Mouse (Mus musculus) heart, postnatal 0 days (tissue): ENCODE data around the gene Extl1. TPM values are rescaled to one million over a fixed set of nuclear protein-coding genes. Genes with fewer than 3 reads are reported as not detected.
A peak's percentile ranks its signal among the peaks of the same experiment; 100 is the strongest.

Experiments used
- ATAC-seq: fragments of 200-750 bp; cut with Nextera tagmentation; 2 replicates; pipeline ENCODE4 v1.8.0; 2017; ENCODE audit warnings: low read depth, moderate number of reproducible peaks, moderate library complexity; ENCODE audit not compliant: insufficient read depth
- DNase-seq: peaks from one replicate; pipeline ENCODE4 v3.0.0-alpha.2; 2016; ENCODE audit warnings: low spot score
- H3K27ac ChIP-seq: fragments of 300-500 bp; sonication (generic); 2 replicates; pipeline ENCODE4 v1.5.1; 2014; ENCODE audit warnings: low read depth, mild to moderate bottlenecking
- H3K27me3 ChIP-seq: fragments of 300-500 bp; sonication (generic); 2 replicates; pipeline ENCODE4 v1.6.1; 2014; ENCODE audit warnings: low read length, mixed read lengths; ENCODE audit not compliant: control insufficient read depth, insufficient read depth
- H3K36me3 ChIP-seq: fragments of 300-500 bp; sonication (generic); replicated peaks from 2 replicates; pipeline ENCODE4 v1.6.1; 2014; ENCODE audit warnings: low read length, mixed read lengths; ENCODE audit not compliant: control insufficient read depth, insufficient read depth
- H3K4me1 ChIP-seq: fragments of 300-500 bp; sonication (generic); 2 replicates; pipeline ENCODE4 v1.6.1; 2014; ENCODE audit warnings: antibody characterized with exemption; ENCODE audit not compliant: control insufficient read depth, insufficient read depth
- H3K4me2 ChIP-seq: fragments of 300-500 bp; sonication (generic); 2 replicates; pipeline ENCODE4 v1.6.1; 2014; ENCODE audit warnings: low read depth, mild to moderate bottlenecking, low read length, moderate library complexity
- H3K4me3 ChIP-seq: fragments of 300-500 bp; sonication (generic); 2 replicates; pipeline ENCODE4 v1.5.1; 2014; ENCODE audit warnings: low read depth, low read length
- H3K9ac ChIP-seq: fragments of 300-500 bp; sonication (generic); replicated peaks from 2 replicates; pipeline ENCODE4 v1.6.1; 2014; ENCODE audit warnings: low read depth, low read length, mixed read lengths
- H3K9me3 ChIP-seq: fragments of 300-500 bp; sonication (generic); replicated peaks from 2 replicates; pipeline ENCODE4 v1.6.1; 2016; ENCODE audit warnings: low read length; ENCODE audit not compliant: control insufficient read depth
- CTCF ChIP-seq: IDR thresholded peaks from 2 replicates; pipeline ENCODE4 v1.5.1; 2016; ENCODE audit warnings: antibody characterized with exemption, control low read depth, low read depth
- EP300 ChIP-seq: IDR thresholded peaks from 2 replicates; pipeline ENCODE4 v1.6.1; 2016; ENCODE audit warnings: antibody characterized with exemption, low read depth
- WGBS: fragments of 180-500 bp; shearing (Covaris S2); extraction: QIAGEN DNeasy Blood & Tissue Kit; methylation state at CpG from one replicate; pipeline ENCODE4 v1.1.7; 2014; 5-methylcytosine and 5-hydroxymethylcytosine counted together
- polyA plus RNA-seq: library from polyadenylated mRNA; unstranded; fragments of >200 nt; fragmentation: Nextera tagmentation; extraction: Ambion mirVana; gene quantifications from 2 replicates; pipeline ENCODE4 v1.2.1, GENCODE M21; 2015
- total RNA-seq: library from RNA; depleted of rRNA; stranded (reverse); fragments of >200 nt; gene quantifications from 2 replicates; pipeline ENCODE4 v1.2.3, GENCODE M21; 2014; ENCODE audit warnings: low replicate concordance

Extl1 gene
- total and polyA plus RNA-seq, 2 experiments from 2014 or later, result 3.1 to 3.4 TPM

DNA sequence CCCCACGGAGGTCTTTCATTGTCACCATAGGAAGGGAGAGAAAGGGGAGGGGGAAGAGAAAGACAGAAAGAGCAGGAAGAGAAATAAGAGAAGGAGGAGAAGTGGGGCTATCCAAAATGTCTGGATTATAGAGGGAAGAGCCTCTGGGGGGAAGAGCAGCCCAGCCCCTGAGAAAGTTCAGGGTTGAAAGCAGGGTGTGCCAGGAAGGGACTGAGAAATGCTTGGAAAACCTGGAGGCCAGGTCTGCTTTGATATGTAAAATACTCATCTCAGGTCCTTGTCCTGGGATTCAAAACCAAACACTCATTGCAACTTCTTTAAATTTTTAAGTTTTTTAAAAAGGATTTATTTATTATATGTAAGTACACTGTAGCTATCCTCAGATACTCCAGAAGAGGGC is 8.0 kb upstream of the Extl1 start:
- no peaks in the 10 kb centered on the region for H3K4me1 ChIP-seq
- no peak for ATAC-seq
- no peak overlapping the region for H3K27ac ChIP-seq
- no peaks in the 10 kb centered on the region for H3K27me3 ChIP-seq
- H3K9me3 ChIP-seq, result peaks cover 5% of the 10 kb centered on the region; the same call in 1 of the 2 replicates
- H3K4me2 ChIP-seq, result no peak overlapping the region
- no peak for DNase-seq
- 91% methylated on average over 1 of the region's 1 CpGs for WGBS
- H3K4me3 ChIP-seq, result no peak overlapping the region
- H3K9ac ChIP-seq, result no peak overlapping the region
- TF ChIP-seq CTCF (no peak), EP300 (no peak)
- no peaks in the 10 kb centered on the region for H3K36me3 ChIP-seq

DNA sequence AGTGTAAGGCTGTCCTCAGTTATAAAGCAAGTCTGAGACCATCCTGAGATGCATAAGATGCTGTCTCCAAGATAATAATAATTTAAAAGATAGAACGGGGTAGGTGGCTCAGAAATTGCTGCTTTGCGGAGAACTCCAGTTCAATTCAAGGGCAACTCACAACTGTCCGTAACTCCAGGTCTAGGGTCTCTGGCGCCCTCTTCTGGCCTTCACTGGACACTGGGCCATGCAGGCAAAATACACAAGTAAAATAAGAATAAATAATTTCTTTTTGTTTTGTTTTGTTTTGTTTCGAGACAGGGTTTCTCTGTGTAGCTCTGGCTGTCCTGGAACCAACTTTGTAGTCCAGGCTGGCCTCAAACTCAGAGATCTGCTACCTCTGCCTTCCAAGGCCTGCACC is 4.7 kb upstream of the Extl1 start:
- H3K9ac ChIP-seq, result no peak overlapping the region
- no peaks in the 10 kb centered on the region for H3K27me3 ChIP-seq
- H3K36me3 ChIP-seq, result no peaks in the 10 kb centered on the region
- H3K9me3 ChIP-seq, result peaks cover 5% of the 10 kb centered on the region; the same call in 1 of the 2 replicates
- H3K4me3 ChIP-seq, result no peak overlapping the region
- TF ChIP-seq EP300, result no peak
- TF ChIP-seq CTCF, result peak; percentile 80
- H3K27ac ChIP-seq, result no peak overlapping the region
- peak; percentile 53 for DNase-seq
- H3K4me1 ChIP-seq, result no peaks in the 10 kb centered on the region
- no peak; the same call in 1 of the 2 replicates for ATAC-seq
- no peak overlapping the region for H3K4me2 ChIP-seq
- 12% methylated on average over 5 of the region's 5 CpGs for WGBS

DNA sequence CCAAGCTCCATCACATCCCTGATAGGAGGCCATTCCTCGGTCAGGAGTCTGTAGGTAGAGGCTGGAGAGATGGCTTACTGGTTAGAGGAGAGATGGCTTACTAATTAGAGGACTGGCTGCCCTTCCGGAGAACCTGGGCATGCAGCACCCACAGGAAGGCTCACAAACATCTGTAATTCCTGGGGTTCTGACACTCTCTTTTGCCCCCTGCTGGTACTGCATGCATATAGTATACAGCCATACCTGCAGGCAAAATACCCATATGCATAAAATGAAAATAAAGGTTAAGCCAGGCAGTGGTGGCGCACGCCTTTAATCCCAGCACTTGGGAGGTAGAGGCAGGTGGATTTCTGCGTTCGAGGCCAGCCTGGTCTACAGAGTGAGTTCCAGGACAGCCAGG is 3.6 kb upstream of the Extl1 start:
- Histone ChIP-seq H3K27ac (no peak overlapping the region), H3K36me3 (no peaks in the 10 kb centered on the region), H3K4me2 (no peak overlapping the region), H3K4me3 (no peak overlapping the region), H3K9ac (no peak overlapping the region), H3K27me3 (no peaks in the 10 kb centered on the region), H3K4me1 (no peaks in the 10 kb centered on the region), H3K9me3 (peaks cover 5% of the 10 kb centered on the region; the same call in 1 of the 2 replicates)
- peak; percentile 52 for TF ChIP-seq CTCF
- no peak for TF ChIP-seq EP300
- ATAC-seq, result no peak
- 69% methylated on average over 6 of the region's 6 CpGs for WGBS
- no peak for DNase-seq

DNA sequence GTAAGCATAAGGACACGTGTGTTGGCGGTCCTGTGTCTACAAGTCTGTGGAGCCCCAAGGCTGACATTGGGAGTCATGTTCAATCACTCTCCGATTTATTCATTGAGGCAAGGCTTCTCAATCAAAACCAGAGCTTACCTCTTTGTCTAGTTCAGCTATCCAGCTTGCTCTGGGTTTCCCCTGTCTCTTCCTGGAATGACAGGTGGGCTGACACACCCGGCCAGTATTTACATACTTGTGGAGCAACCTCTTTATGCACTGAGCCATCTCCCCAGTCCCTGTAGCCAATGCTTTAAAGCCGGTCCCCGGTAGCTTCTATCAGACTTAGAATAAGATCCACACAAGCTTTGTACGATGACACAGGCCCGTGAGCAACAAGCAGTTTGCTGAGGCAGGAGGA is 4.1 kb downstream of the Extl1 start:
- ATAC-seq (no peak), DNase-seq (no peak)
- no peaks in the 10 kb centered on the region for H3K36me3 ChIP-seq
- no peak overlapping the region for H3K27ac ChIP-seq
- no peak overlapping the region for H3K4me2 ChIP-seq
- no peak overlapping the region for H3K4me3 ChIP-seq
- no peaks in the 10 kb centered on the region for H3K27me3 ChIP-seq
- 84% methylated on average over 8 of the region's 8 CpGs for WGBS
- H3K9ac ChIP-seq, result no peak overlapping the region
- no peaks in the 10 kb centered on the region for H3K4me1 ChIP-seq
- H3K9me3 ChIP-seq, result no peaks in the 10 kb centered on the region
- no peak for TF ChIP-seq CTCF
- TF ChIP-seq EP300, result no peak

DNA sequence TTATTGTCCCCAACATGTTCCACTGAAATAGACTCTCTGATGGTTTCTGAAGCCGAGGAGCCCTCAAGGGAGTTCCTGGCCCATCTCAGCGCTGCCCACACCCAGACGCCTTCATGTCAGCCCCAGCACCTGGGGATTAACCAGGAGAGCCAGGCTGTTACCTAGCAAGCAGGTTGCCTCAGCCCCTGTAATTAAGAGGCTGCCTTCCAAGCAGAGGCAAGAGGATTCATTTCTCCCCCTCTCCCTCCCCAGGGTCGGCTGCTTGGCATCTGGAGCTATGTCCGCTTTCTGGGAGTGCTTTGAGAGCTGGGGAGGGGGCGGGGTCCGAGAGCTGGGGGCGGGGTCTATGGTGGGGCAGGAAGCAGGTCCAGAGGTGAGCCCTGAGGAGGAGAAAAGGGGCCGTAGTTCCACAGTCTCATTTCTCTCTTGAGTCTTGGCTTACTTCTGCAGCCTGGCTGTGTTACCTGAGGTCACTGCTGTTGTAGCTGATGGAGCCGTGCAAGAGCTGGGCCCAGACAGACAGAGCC is 5.5 kb downstream of the Extl1 start:
- Histone ChIP-seq H3K4me1 (no peaks in the 10 kb centered on the region), H3K36me3 (no peaks in the 10 kb centered on the region), H3K27ac (no peak overlapping the region), H3K27me3 (no peaks in the 10 kb centered on the region), H3K4me3 (no peak overlapping the region), H3K9me3 (no peaks in the 10 kb centered on the region), H3K4me2 (no peak overlapping the region), H3K9ac (no peak overlapping the region)
- no peak for TF ChIP-seq CTCF
- TF ChIP-seq EP300, result no peak
- ATAC-seq, result no peak
- 48% methylated on average over 10 of the region's 10 CpGs for WGBS
- DNase-seq, result no peak

DNA sequence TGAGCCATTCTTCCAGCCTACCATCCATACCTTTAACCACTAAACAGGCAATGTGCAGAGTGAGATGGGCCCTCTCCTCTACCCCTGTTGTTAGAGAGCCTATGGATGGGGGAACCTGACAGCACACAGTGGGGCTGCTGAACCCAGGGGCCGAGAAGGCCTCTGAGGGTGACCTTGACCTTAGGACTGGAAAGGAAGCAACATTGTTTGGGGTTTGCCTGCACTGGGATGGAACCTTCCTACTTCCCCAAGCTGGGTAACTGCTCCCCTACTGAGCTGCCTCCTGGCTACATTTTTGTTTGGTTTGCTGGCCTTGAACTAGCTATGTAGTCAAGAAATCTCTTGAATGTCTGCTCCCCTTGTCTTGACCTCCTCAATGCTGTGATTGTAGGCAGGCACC is 9.3 kb downstream of the Extl1 start:
- no peak for ATAC-seq
- 72% methylated on average over 1 of the region's 1 CpGs for WGBS

More for the DNA sequence above, 9.3 kb downstream of the Extl1 start:
- Histone ChIP-seq H3K27ac (no peak overlapping the region), H3K27me3 (peaks cover 30% of the 10 kb centered on the region), H3K4me2 (no peak overlapping the region), H3K4me3 (no peak overlapping the region), H3K9me3 (no peaks in the 10 kb centered on the region), H3K36me3 (no peaks in the 10 kb centered on the region), H3K9ac (no peak overlapping the region), H3K4me1 (peaks cover 27% of the 10 kb centered on the region)
- TF ChIP-seq EP300 (no peak), CTCF (no peak)
- DNase-seq, result no peak
